Mouse (Mus musculus) cerebellum, adult 2 months (tissue): ENCODE data around the gene Cpped1.

Experiments used
- CTCF ChIP-seq: fragments of 200-500 bp; IDR thresholded peaks from 2 replicates; pipeline ENCODE4 v1.5.1; 2011; ENCODE audit warnings: low read depth, mild to moderate bottlenecking, control low read depth, low read length, moderate library complexity, borderline replicate concordance; ENCODE audit not compliant: insufficient read depth
- POLR2A ChIP-seq: fragments of 200-500 bp; IDR thresholded peaks from 2 replicates; pipeline ENCODE4 v1.6.1; 2011; ENCODE audit warnings: low read length, control low read depth, borderline replicate concordance; ENCODE audit not compliant: insufficient read depth

- no peak for TF ChIP-seq CTCF
- no peak for TF ChIP-seq POLR2A
These were observed 14.4 kb downstream of the Cpped1 start for GRCm38 (mm10) chr16:11894877-11895276.
